Mouse (Mus musculus) limb, embryonic 14.5 days (tissue): ENCODE data around the gene Lrrc26. TPM values are rescaled to one million over a fixed set of nuclear protein-coding genes. Genes with fewer than 3 reads are reported as not detected.
A peak's percentile ranks its signal among the peaks of the same experiment; 100 is the strongest.

Experiments
- ATAC-seq: fragments of 200-750 bp; cut with Nextera tagmentation; 2 replicates; pipeline ENCODE4 v1.8.0; 2017; ENCODE audit warnings: low read depth, moderate number of reproducible peaks, moderate TSS enrichment; ENCODE audit not compliant: low FRiP score
- DNase-seq: peaks from one replicate; pipeline ENCODE4 v3.0.0-alpha.2; 2015; ENCODE audit warnings: low spot score
- H3K27ac ChIP-seq: fragments of 300-500 bp; sonication (generic); replicated peaks from 2 replicates; pipeline ENCODE4 v1.5.1; 2014; ENCODE audit warnings: low read depth, mild to moderate bottlenecking, low read length, moderate library complexity, mixed read lengths
- H3K27me3 ChIP-seq: fragments of 300-500 bp; sonication (generic); 2 replicates; pipeline ENCODE4 v1.6.1; 2014; ENCODE audit warnings: low read length, mixed read lengths; ENCODE audit not compliant: control insufficient read depth, insufficient read depth
- H3K36me3 ChIP-seq: fragments of 300-500 bp; sonication (generic); 2 replicates; pipeline ENCODE4 v1.6.1; 2014; ENCODE audit warnings: mild to moderate bottlenecking, low read length, moderate library complexity, mixed read lengths; ENCODE audit not compliant: control insufficient read depth, insufficient read depth
- H3K4me1 ChIP-seq: fragments of 300-500 bp; sonication (generic); 2 replicates; pipeline ENCODE4 v1.6.1; 2014; ENCODE audit warnings: antibody characterized with exemption, low read length, mixed read lengths; ENCODE audit not compliant: control insufficient read depth, insufficient read depth
- H3K4me2 ChIP-seq: fragments of 300-500 bp; sonication (generic); replicated peaks from 2 replicates; pipeline ENCODE4 v1.6.1; 2014; ENCODE audit warnings: low read depth, mild to moderate bottlenecking, low read length, moderate library complexity; ENCODE audit not compliant: severe bottlenecking
- H3K4me3 ChIP-seq: fragments of 300-500 bp; sonication (generic); replicated peaks from 2 replicates; pipeline ENCODE4 v1.5.1; 2014; ENCODE audit warnings: low read length
- H3K9ac ChIP-seq: fragments of 300-500 bp; sonication (generic); 2 replicates; pipeline ENCODE4 v1.6.1; 2014; ENCODE audit warnings: mild to moderate bottlenecking, low read depth, low read length, moderate library complexity; ENCODE audit not compliant: severe bottlenecking
- H3K9me3 ChIP-seq: fragments of 300-500 bp; sonication (generic); 2 replicates; pipeline ENCODE4 v1.6.1; 2016; ENCODE audit warnings: low read length; ENCODE audit not compliant: control insufficient read depth
- POLR2A ChIP-seq: fragments of 200-500 bp; IDR thresholded peaks from 2 replicates; pipeline ENCODE4 v1.8.0; 2012; ENCODE audit warnings: inconsistent platforms, mild to moderate bottlenecking, moderate library complexity, borderline replicate concordance; ENCODE audit not compliant: insufficient read depth, insufficient read length; ENCODE audit errors: extremely low read depth
- WGBS: fragments of 180-500 bp; shearing (Covaris S2); extraction: QIAGEN DNeasy Blood & Tissue Kit; methylation state at CpG from one replicate; pipeline ENCODE4 v1.1.7; 2014; 5-methylcytosine and 5-hydroxymethylcytosine counted together
- polyA plus RNA-seq, 2 experiments: library from polyadenylated mRNA; depleted of rRNA in 1 of 2; stranded (reverse) in 1 of 2; unstranded in 1 of 2; fragments of >200 nt; fragmentation: Nextera tagmentation in 1 of 2; extraction: Ambion mirVana in 1 of 2; gene quantifications; 2 replicates each; pipeline versions ENCODE4 v1.2.1 to v1.2.3; 2012 to 2014

Gene Lrrc26
- polyA plus RNA-seq, 2 experiments = 0.15 TPM; not detected in 1

- Histone ChIP-seq H3K4me3 (peak overlapping the region; percentile 27), H3K4me1 (no peaks in the 10 kb centered on the region), H3K27ac (no peak overlapping the region), H3K4me2 (peak overlapping the region; percentile 48), H3K9me3 (no peaks in the 10 kb centered on the region), H3K36me3 (no peaks in the 10 kb centered on the region), H3K9ac (no peak overlapping the region), H3K27me3 (peaks cover 19% of the 10 kb centered on the region)
- 5% methylated on average over 30 of the region's 31 CpGs for WGBS
- peak; percentile 30; the same call in 1 of the 2 replicates for ATAC-seq
- no peak for DNase-seq
- TF ChIP-seq POLR2A = no peak
Measured at GRCm38 (mm10) chr2:25318119-25318966, 28.6 kb downstream of the Lrrc26 start.

GRCm38 (mm10) chr2:25318971-25319773, 29.5 kb downstream of the Lrrc26 start, which contains the start of gene Grin1:
Gene Grin1, minus strand, starts transcription at chr2:25319187.
- DNase-seq (peak; percentile 76), ATAC-seq (peak; percentile 71; the same call in 1 of the 2 replicates)
- no peaks in the 10 kb centered on the region for H3K9me3 ChIP-seq
- H3K4me2 ChIP-seq = peak within 1 kb of the TSS; percentile 48
- no peaks in the 10 kb centered on the region for H3K4me1 ChIP-seq
- no peak for TF ChIP-seq POLR2A
- H3K27me3 ChIP-seq = peaks cover 19% of the 10 kb centered on the region
- no peak within 1 kb of the TSS for H3K27ac ChIP-seq
- no peaks in the 10 kb centered on the region for H3K36me3 ChIP-seq
- 12% methylated on average over 46 of the region's 58 CpGs for WGBS
- no peak within 1 kb of the TSS for H3K9ac ChIP-seq
- H3K4me3 ChIP-seq = peak within 1 kb of the TSS; percentile 27

- H3K4me2 ChIP-seq = no peak overlapping the region
- ATAC-seq (no peak), DNase-seq (no peak)
- no peak overlapping the region for H3K9ac ChIP-seq
- no peak overlapping the region for H3K4me3 ChIP-seq
- WGBS = 19% methylated on average over 2 of the region's 2 CpGs
- H3K9me3 ChIP-seq = no peaks in the 10 kb centered on the region
- no peaks in the 10 kb centered on the region for H3K4me1 ChIP-seq
- peaks cover 19% of the 10 kb centered on the region for H3K27me3 ChIP-seq
- no peak overlapping the region for H3K27ac ChIP-seq
- no peaks in the 10 kb centered on the region for H3K36me3 ChIP-seq
- TF ChIP-seq POLR2A = no peak
Measured at GRCm38 (mm10) chr2:25320084-25320483, 30.4 kb downstream of the Lrrc26 start.

- H3K27me3 ChIP-seq = no peaks in the 10 kb centered on the region
- WGBS = 80% methylated on average over 2 of the region's 2 CpGs
- H3K9me3 ChIP-seq = no peaks in the 10 kb centered on the region
- no peaks in the 10 kb centered on the region for H3K4me1 ChIP-seq
- DNase-seq (no peak), ATAC-seq (no peak)
- H3K36me3 ChIP-seq = no peaks in the 10 kb centered on the region
- no peak overlapping the region for H3K4me2 ChIP-seq
- no peak overlapping the region for H3K9ac ChIP-seq
- no peak overlapping the region for H3K4me3 ChIP-seq
- no peak for TF ChIP-seq POLR2A
- no peak overlapping the region for H3K27ac ChIP-seq
Measured at GRCm38 (mm10) chr2:25326036-25326435, 36.3 kb downstream of the Lrrc26 start.

GRCm38 (mm10) chr2:25328440-25328839, 38.7 kb downstream of the Lrrc26 start:
- Histone ChIP-seq H3K4me1 (peaks cover 7% of the 10 kb centered on the region), H3K36me3 (no peaks in the 10 kb centered on the region), H3K9me3 (no peaks in the 10 kb centered on the region), H3K9ac (no peak overlapping the region), H3K4me3 (no peak overlapping the region), H3K4me2 (no peak overlapping the region), H3K27ac (no peak overlapping the region), H3K27me3 (no peaks in the 10 kb centered on the region)
- TF ChIP-seq POLR2A = no peak
- no peak for ATAC-seq
- 40% methylated on average over 7 of the region's 7 CpGs for WGBS
- DNase-seq = no peak
